Mouse (Mus musculus) olfactory bulb, adult 2 months (tissue): Measurements from ENCODE around the gene Cyb5d1.

Experiments used
- CTCF ChIP-seq: fragments of 200-500 bp; IDR thresholded peaks from 2 replicates; pipeline ENCODE4 v1.5.1; 2012; ENCODE audit warnings: low read depth, mild to moderate bottlenecking, low read length, moderate library complexity; ENCODE audit not compliant: insufficient read depth
- POLR2A ChIP-seq: fragments of 200-500 bp; IDR thresholded peaks from 2 replicates; pipeline ENCODE4 v1.6.1; 2012; ENCODE audit warnings: mild to moderate bottlenecking, low read depth, low read length, moderate library complexity; ENCODE audit not compliant: insufficient read depth

- TF ChIP-seq CTCF = no peak
- no peak for TF ChIP-seq POLR2A
Observed at GRCm38 (mm10) chr11:69372780-69373170, 22.7 kb downstream of the Cyb5d1 start.
